Mouse (Mus musculus) gastrocnemius, postnatal 10 days (tissue): ENCODE measurements around the gene Eml5. TPM values are rescaled to one million over a fixed set of nuclear protein-coding genes. Genes with fewer than 3 reads are reported as not detected.

Experiments
- DNase-seq: peaks from one replicate; pipeline ENCODE4 v3.0.0; 2021; ENCODE audit warnings: mixed read lengths
- long read RNA-seq, 2 experiments: library from polyadenylated mRNA; stranded (forward); transcript quantifications; one replicate each; pipeline ENCODE4 v2.0.0; 2021
- total RNA-seq, 2 experiments: library from RNA; stranded (reverse); gene quantifications; 2 replicates each; pipeline ENCODE4 v1.2.3; 2021

Gene Eml5
- total RNA-seq, result 1 to 10 TPM; 2.2 to 3.4 TPM
- long read RNA-seq, experiment 1, partial matches to known transcripts, result 0 of 1 reads
- long read RNA-seq, experiment 1, other reads (novel, unspliced or antisense), result 1 of 1 reads
- long read RNA-seq, experiment 2, partial matches to known transcripts, result 0 of 1 reads
- long read RNA-seq, experiment 2, other reads (novel, unspliced or antisense), result 1 of 1 reads

DNA sequence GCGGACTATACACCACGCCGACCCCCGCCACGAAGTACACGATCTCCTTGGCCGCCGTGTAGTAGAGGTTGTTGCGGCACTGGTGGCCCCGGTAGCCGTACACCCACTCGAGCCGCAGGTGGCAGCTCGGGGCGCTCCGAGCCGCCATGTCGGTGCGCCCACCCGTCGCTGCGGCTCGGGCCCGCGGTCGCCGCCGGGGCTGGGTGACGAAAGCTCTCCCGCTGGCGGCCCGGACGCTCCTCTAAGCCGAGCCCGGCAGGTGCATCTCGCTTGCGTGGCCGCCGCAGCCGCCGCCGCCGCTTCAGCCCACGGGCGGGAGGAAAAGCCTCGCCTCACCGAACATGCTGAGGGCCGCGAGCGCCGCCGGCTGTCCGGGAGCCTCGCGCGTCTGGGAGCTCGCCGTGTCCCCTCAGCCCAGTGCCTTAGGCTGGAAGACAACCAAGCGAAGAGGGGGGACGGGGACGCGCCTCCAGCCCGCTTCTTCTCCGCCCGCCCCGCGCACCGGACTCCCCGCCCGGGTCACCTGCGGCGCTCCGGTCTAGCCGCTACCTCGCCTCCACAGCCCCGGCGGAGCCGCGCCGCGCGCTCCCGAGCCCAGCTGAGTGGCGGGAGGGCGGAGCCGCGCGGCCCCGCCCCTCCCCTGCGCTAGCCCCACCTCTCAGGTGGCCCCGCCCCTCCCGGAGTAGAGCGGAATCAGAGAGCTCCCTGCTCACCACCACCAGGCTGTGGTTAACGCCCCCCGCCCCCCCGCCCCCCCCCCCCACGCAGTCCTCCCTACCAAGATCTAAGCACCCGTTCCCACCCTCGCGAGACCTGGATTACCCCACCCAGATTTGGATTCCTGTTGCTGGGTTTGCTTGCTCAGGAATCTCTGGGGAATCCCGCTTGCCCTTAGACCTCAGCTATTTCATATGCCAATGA lies at the start of gene Eml5:
Gene Eml5, minus strand, starts transcription at position 604 of the 921 bp plus-strand sequence.
- DNase-seq, result peak; percentile 78

DNA sequence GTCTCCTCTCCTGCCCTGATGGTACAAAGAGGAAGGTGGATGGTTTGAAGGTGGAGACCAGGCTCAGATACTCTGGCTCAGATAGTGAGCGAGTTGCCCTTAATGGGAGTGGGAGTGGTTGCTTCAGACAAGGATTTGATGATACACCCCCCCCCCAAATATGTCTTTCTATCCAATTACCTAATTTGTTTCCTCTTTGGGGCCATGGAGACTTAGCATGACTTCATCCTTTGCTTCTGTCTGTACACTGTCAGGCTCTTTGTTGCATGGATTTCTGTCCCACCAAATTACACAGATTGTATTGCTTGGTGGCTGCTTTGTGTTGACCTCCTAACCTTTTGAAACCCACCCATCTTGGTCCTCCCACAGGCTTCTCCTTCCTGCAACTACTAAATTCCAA lies 31.6 kb upstream of the Eml5 start:
- no peak for DNase-seq

DNA sequence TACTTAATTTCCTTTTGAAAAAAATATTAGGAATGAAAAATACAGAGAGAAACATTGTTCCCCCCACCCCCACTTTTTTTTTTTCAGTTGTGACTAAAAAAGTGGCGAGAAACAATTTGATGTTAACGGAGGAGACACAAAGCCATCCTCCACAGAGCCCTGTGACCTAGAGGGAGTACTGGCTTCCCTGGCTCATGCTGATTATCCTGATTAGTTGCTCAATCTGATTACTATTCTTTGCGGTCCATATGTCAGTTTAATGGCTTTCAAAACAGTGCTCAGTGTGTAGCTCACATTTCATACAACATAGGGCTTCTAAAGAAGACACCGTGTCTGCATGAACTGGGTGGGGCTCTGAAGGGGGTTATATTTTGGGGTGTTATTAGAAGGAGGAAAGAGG lies 31.2 kb upstream of the Eml5 start:
- no peak for DNase-seq

GRCm38 (mm10) chr12:98931174-98931573 lies 29.9 kb upstream of the Eml5 start:
- no peak for DNase-seq

- peak; percentile 85 for DNase-seq
Observed at GRCm38 (mm10) chr12:98920194-98920991, 19.1 kb upstream of the Eml5 start, which contains the start of gene Ttc8. Gene Ttc8, plus strand, starts transcription at chr12:98920574.

GRCm38 (mm10) chr12:98910096-98910495 lies 8.8 kb upstream of the Eml5 start:
- no peak for DNase-seq

- no peak for DNase-seq
Observed at GRCm38 (mm10) chr12:98905466-98905865, 4.2 kb upstream of the Eml5 start.

DNA sequence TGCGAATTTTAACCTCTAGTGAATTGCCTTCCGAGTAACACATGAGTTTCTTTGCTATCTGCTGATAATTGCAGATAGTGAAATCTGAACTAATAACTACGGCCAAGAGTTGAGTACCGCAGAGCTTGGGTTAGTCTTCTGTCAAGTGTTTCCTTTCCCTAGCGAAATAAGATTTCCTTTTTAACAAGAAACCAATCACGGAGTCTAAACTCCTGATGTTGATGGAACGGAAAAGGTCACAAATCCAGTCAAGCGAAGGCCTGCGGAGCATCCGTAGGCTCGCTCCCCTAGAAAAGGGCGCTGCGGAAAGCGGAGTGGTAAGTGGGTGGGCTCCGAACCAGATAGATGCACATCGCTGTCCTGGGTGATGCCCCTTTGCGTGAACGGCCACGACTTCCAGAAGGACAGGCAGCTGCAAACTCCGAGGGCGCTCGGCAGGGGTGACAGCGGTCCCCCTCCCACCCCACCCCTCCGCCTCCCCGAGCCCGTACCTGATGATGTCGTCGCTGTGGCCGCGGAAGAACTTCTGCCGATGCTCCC lies 873 bp downstream of the Eml5 start:
- DNase-seq, result peak; percentile 5

GRCm38 (mm10) chr12:98899676-98900075 lies 1.6 kb downstream of the Eml5 start:
- no peak for DNase-seq

GRCm38 (mm10) chr12:98896761-98897160 lies 4.5 kb downstream of the Eml5 start:
- DNase-seq, result no peak

- no peak for DNase-seq
Observed at GRCm38 (mm10) chr12:98884515-98884914, 16.8 kb downstream of the Eml5 start.

DNA sequence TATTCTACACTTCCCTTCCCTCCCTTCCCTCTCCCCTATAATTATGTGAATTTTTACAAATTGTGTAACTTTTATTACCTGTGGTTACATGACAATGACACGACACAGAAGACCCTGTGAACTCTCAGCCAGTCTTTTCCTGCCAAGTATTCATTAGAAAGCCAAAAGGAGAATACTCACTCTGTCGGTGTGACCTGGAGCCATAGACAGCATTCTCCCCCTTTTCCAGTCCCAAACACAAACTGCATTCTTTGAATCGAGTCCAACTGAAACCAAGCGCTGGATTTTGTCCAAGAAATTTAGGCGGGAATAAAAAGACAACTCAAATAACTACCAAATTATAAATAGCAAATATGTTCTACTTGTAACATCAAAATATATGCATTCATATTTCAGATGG lies 19.5 kb downstream of the Eml5 start:
- no peak for DNase-seq

- DNase-seq, result no peak
Observed at GRCm38 (mm10) chr12:98878693-98879092, 22.6 kb downstream of the Eml5 start.

- no peak for DNase-seq
Observed at GRCm38 (mm10) chr12:98875216-98875615, 26.1 kb downstream of the Eml5 start.

- no peak for DNase-seq
Observed at GRCm38 (mm10) chr12:98872836-98873235, 28.4 kb downstream of the Eml5 start.

- DNase-seq, result no peak
Observed at GRCm38 (mm10) chr12:98863436-98863835, 37.8 kb downstream of the Eml5 start.

DNA sequence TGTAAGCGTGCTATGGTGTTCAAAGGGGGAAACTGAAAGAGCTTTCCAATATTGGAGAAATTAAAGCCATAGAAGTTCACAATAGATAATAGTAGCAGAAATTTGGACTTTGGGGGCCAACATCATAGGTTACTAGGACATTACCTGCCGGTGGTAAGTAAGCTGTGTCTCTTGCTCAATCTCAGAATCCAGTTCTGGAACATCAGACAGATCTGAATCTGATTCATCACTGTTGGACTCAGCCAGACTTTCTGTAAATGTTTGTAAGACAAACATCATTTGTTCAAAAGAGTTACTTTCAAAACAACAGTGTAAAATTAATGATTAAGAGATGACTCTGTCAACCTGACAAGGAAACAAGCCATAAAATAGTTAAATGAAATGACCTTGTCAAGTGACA lies 41.0 kb downstream of the Eml5 start:
- DNase-seq, result no peak

DNA sequence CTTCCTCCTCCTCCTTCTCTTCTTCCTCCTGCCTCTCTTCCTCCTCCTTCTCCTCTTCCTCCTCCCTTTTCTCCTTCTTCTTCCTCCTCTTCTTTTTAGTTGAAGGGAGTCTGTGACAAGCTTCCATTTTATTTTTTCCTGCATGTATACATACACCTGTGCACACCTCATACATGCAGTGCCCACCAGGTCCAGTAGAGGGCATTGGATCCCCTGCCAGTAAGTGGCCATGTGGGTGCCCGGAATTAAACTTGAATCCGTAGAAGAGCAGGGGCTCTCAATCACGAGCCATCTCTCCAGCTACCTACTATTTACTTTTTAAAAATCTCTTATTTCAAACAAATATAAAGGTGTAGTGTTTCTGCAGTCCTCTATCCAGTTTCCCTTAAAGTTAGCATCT lies 50.5 kb downstream of the Eml5 start:
- DNase-seq, result peak; percentile 22

DNA sequence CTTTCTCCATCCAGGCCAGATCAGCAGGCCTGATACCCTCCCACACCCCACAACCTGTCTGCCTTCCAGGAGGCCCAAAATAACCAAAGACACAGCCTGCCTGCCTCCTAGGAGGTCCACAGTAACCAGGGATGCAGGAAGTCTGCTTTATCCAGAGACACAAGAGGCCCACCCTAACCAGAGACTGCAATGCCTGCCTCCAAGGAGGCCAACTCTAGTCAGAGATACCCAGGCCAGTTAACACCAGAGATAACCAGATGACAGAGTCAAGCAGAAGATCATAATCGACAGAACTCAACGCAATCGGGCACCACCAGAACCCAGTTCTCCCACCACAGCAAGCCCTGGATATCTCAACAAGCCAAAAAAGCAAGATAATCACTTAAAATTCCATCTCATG lies 56.5 kb downstream of the Eml5 start:
- no peak for DNase-seq

DNA sequence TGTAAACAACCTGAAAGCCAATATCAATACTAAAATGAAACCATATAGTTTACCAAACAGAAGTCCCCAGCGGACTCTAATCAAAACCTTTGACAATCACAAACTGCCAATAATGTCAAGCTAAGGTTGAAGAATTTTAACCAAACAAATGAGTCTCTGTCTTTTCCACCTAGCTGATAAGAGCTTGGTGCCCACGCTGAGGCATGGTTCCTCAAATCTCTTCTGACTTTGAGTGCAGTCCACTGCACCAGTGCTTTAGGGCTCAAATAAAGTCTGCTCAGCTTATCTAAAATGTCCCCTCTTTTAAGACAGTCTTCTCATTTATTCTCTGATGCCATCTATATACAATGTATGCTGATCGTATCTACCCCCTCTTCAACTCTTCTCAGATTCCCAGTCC lies 61.1 kb downstream of the Eml5 start:
- DNase-seq, result no peak

DNA sequence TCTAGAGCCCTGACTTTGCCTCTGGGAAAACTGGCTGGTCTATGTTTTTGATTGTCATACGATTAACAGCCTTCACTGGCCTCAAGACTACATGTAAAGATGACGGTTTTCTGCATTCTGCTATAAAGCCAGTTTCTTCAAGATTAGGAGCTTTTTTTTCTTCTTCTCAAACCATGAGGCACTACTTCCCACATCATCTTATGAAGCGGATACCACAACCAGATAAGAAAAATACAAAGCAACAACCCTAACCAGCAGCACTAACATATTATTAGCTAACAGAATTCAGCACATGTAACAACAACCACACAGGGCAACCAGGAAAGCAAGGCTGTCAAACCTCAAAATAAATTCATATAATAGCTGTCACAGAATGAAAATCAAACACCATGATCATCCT lies 63.3 kb downstream of the Eml5 start:
- no peak for DNase-seq

- no peak for DNase-seq
Observed at GRCm38 (mm10) chr12:98835466-98835865, 65.8 kb downstream of the Eml5 start.

DNA sequence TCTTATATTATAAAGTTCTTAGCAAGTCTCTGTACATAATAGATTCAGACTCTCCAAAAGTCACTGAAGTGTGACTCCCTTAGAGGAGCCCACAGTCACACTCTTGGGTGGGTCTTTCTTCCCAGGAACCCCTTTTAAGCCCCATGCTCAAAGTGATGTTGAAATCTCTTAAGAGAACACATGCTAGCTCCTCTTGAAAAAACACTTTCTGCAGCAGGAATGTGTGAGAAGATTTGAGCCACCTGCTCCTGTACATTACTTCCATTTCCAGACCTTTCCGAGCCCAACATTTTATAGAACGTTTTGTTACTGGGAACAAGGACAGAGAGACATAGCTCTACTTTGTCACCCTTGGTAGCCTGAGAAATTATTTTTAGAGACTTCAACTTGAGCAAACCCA lies 66.4 kb downstream of the Eml5 start:
- no peak for DNase-seq
